Mouse (Mus musculus): ENCODE measurements around the gene Mcrip2. TPM values are rescaled to one million over a fixed set of nuclear protein-coding genes. Genes with fewer than 3 reads are reported as not detected.

Mcrip2 gene
- polyA plus RNA-seq, 2 experiments = 12.3 to 20.2 TPM

GRCm38 (mm10) chr17:25830200-25830753 lies 38.3 kb downstream of the Mcrip2 start:
- Histone ChIP-seq H3K27ac (replicated peaks; ENCODE audit: low read depth, low read length) (no peak overlapping the region), H3K27me3 (ENCODE audit: control insufficient read depth, insufficient read depth, low read length) (no peaks in the 10 kb centered on the region), H3K9me3 (ENCODE audit: control insufficient read depth, low read length) (no peaks in the 10 kb centered on the region), H3K4me2 (replicated peaks; ENCODE audit: low read depth, low read length, severe bottlenecking) (peak overlapping the region; percentile 79), H3K9ac (ENCODE audit: low read depth, low read length, severe bottlenecking) (no peak overlapping the region; the same call in 1 of the 2 replicates), H3K4me3 (replicated peaks; ENCODE audit: low read length) (peak overlapping the region; percentile 67), H3K36me3 (ENCODE audit: control insufficient read depth, insufficient read depth, low read length) (peaks cover 48% of the 10 kb centered on the region), H3K4me1 (ENCODE audit: control insufficient read depth, insufficient read depth, low read length) (peaks cover 40% of the 10 kb centered on the region)
- no peak for TF ChIP-seq POLR2A (IDR thresholded peaks at IDR 0.05; ENCODE audit: borderline replicate concordance, extremely low read depth, insufficient read depth, insufficient read length)
- DNase-seq (ENCODE audit: low spot score) (no peak), ATAC-seq (ENCODE audit: low FRiP score, low read depth) (no peak)
- 87% methylated on average over 4 of the region's 4 CpGs for WGBS

- WGBS = 42% methylated on average over 8 of the region's 8 CpGs
- Histone ChIP-seq H3K4me1 (ENCODE audit: control insufficient read depth, insufficient read depth, low read length) (peaks cover 36% of the 10 kb centered on the region), H3K9me3 (ENCODE audit: control insufficient read depth, low read length) (no peaks in the 10 kb centered on the region), H3K27ac (replicated peaks; ENCODE audit: low read depth, low read length) (peak overlapping the region; percentile 81), H3K9ac (ENCODE audit: low read depth, low read length, severe bottlenecking) (peak overlapping the region; percentile 73), H3K36me3 (ENCODE audit: control insufficient read depth, insufficient read depth, low read length) (peaks cover 41% of the 10 kb centered on the region), H3K27me3 (ENCODE audit: control insufficient read depth, insufficient read depth, low read length) (no peaks in the 10 kb centered on the region), H3K4me3 (replicated peaks; ENCODE audit: low read length) (peak overlapping the region; percentile 67), H3K4me2 (replicated peaks; ENCODE audit: low read depth, low read length, severe bottlenecking) (peak overlapping the region; percentile 79)
- DNase-seq (ENCODE audit: low spot score) = no peak
- ATAC-seq (ENCODE audit: low FRiP score, low read depth) = no peak
- TF ChIP-seq POLR2A (IDR thresholded peaks at IDR 0.05; ENCODE audit: borderline replicate concordance, extremely low read depth, insufficient read depth, insufficient read length) = no peak
These were observed 39.0 kb downstream of the Mcrip2 start for GRCm38 (mm10) chr17:25829558-25830017.

GRCm38 (mm10) chr17:25828712-25829557 lies 39.6 kb downstream of the Mcrip2 start, which contains the start of gene Jmjd8:
TSS of gene Jmjd8 (plus strand) at chr17:25828867.
- peak; percentile 63; the same call in 1 of the 2 replicates for TF ChIP-seq POLR2A (IDR thresholded peaks at IDR 0.05; ENCODE audit: borderline replicate concordance, extremely low read depth, insufficient read depth, insufficient read length)
- Histone ChIP-seq H3K27ac (replicated peaks; ENCODE audit: low read depth, low read length) (peak within 1 kb of the TSS; percentile 81), H3K27me3 (ENCODE audit: control insufficient read depth, insufficient read depth, low read length) (no peaks in the 10 kb centered on the region), H3K36me3 (ENCODE audit: control insufficient read depth, insufficient read depth, low read length) (peaks cover 41% of the 10 kb centered on the region), H3K9me3 (ENCODE audit: control insufficient read depth, low read length) (no peaks in the 10 kb centered on the region), H3K4me1 (ENCODE audit: control insufficient read depth, insufficient read depth, low read length) (peaks cover 36% of the 10 kb centered on the region), H3K4me2 (replicated peaks; ENCODE audit: low read depth, low read length, severe bottlenecking) (peak within 1 kb of the TSS; percentile 79), H3K4me3 (replicated peaks; ENCODE audit: low read length) (peak within 1 kb of the TSS; percentile 67), H3K9ac (ENCODE audit: low read depth, low read length, severe bottlenecking) (peak within 1 kb of the TSS; percentile 73)
- DNase-seq (ENCODE audit: low spot score) (peak; percentile 87), ATAC-seq (ENCODE audit: low FRiP score, low read depth) (peak; percentile 54)
- WGBS = 2% methylated on average over 32 of the region's 32 CpGs

GRCm38 (mm10) chr17:25828223-25828594 lies 40.4 kb downstream of the Mcrip2 start:
- peak overlapping the region; percentile 73; the same call in 1 of the 2 replicates for H3K9ac ChIP-seq (ENCODE audit: low read depth, low read length, severe bottlenecking)
- H3K4me2 ChIP-seq (replicated peaks; ENCODE audit: low read depth, low read length, severe bottlenecking) = peak overlapping the region; percentile 79
- peak overlapping the region; percentile 81; the same call in 1 of the 2 replicates for H3K27ac ChIP-seq (replicated peaks; ENCODE audit: low read depth, low read length)
- DNase-seq (ENCODE audit: low spot score) = no peak
- 88% methylated on average over 8 of the region's 8 CpGs for WGBS
- H3K27me3 ChIP-seq (ENCODE audit: control insufficient read depth, insufficient read depth, low read length) = no peaks in the 10 kb centered on the region
- ATAC-seq (ENCODE audit: low FRiP score, low read depth) = no peak
- peaks cover 34% of the 10 kb centered on the region for H3K4me1 ChIP-seq (ENCODE audit: control insufficient read depth, insufficient read depth, low read length)
- H3K36me3 ChIP-seq (ENCODE audit: control insufficient read depth, insufficient read depth, low read length) = peaks cover 41% of the 10 kb centered on the region
- no peaks in the 10 kb centered on the region for H3K9me3 ChIP-seq (ENCODE audit: control insufficient read depth, low read length)
- TF ChIP-seq POLR2A (IDR thresholded peaks at IDR 0.05; ENCODE audit: borderline replicate concordance, extremely low read depth, insufficient read depth, insufficient read length) = no peak
- H3K4me3 ChIP-seq (replicated peaks; ENCODE audit: low read length) = peak overlapping the region; percentile 67

GRCm38 (mm10) chr17:25827546-25828222 lies 40.9 kb downstream of the Mcrip2 start:
- no peak for ATAC-seq (ENCODE audit: low FRiP score, low read depth)
- H3K27me3 ChIP-seq (ENCODE audit: control insufficient read depth, insufficient read depth, low read length) = no peaks in the 10 kb centered on the region
- TF ChIP-seq POLR2A (IDR thresholded peaks at IDR 0.05; ENCODE audit: borderline replicate concordance, extremely low read depth, insufficient read depth, insufficient read length) = no peak
- H3K4me1 ChIP-seq (ENCODE audit: control insufficient read depth, insufficient read depth, low read length) = peaks cover 34% of the 10 kb centered on the region
- H3K36me3 ChIP-seq (ENCODE audit: control insufficient read depth, insufficient read depth, low read length) = peaks cover 41% of the 10 kb centered on the region
- H3K4me2 ChIP-seq (replicated peaks; ENCODE audit: low read depth, low read length, severe bottlenecking) = no peak overlapping the region
- no peaks in the 10 kb centered on the region for H3K9me3 ChIP-seq (ENCODE audit: control insufficient read depth, low read length)
- H3K27ac ChIP-seq (replicated peaks; ENCODE audit: low read depth, low read length) = no peak overlapping the region
- H3K4me3 ChIP-seq (replicated peaks; ENCODE audit: low read length) = no peak overlapping the region
- no peak for DNase-seq (ENCODE audit: low spot score)
- H3K9ac ChIP-seq (ENCODE audit: low read depth, low read length, severe bottlenecking) = no peak overlapping the region
- WGBS = 91% methylated on average over 22 of the region's 22 CpGs
